Mouse (Mus musculus) bone marrow, adult 2 months (tissue): ENCODE data around the gene Sgta. TPM values are rescaled to one million over a fixed set of nuclear protein-coding genes. Genes with fewer than 3 reads are reported as not detected.
A peak's percentile ranks its signal among the peaks of the same experiment; 100 is the strongest.

Experiments used
- H3K27ac ChIP-seq: fragments of 200-500 bp; 2 replicates; pipeline ENCODE4 v1.5.1; 2012; ENCODE audit warnings: low read depth, mild to moderate bottlenecking, control low read depth, inconsistent platforms, low read length; ENCODE audit not compliant: control insufficient read depth, poor library complexity, insufficient read depth
- H3K4me1 ChIP-seq: fragments of 200-500 bp; 2 replicates; pipeline ENCODE4 v1.6.1; 2011; ENCODE audit warnings: low read length; ENCODE audit not compliant: control insufficient read depth, insufficient read depth
- H3K4me3 ChIP-seq: fragments of 200-500 bp; replicated peaks from 2 replicates; pipeline ENCODE3; 2011; ENCODE audit warnings: mild to moderate bottlenecking, low read depth, low read length, control low read depth; ENCODE audit not compliant: control insufficient read depth
- CTCF ChIP-seq: fragments of 200-500 bp; IDR thresholded peaks from 2 replicates; pipeline ENCODE4 v1.5.1; 2011; ENCODE audit warnings: low read length, control low read depth; ENCODE audit not compliant: control insufficient read depth, insufficient read depth
- POLR2A ChIP-seq: fragments of 200-500 bp; IDR thresholded peaks from 2 replicates; pipeline ENCODE4 v1.6.1; 2011; ENCODE audit warnings: low read depth, mild to moderate bottlenecking, control low read depth, low read length, borderline replicate concordance; ENCODE audit not compliant: control insufficient read depth
- WGBS: fragments of 180-500 bp; shearing (Covaris S2); methylation state at CpG from one replicate; pipeline ENCODE4 v1.1.7; 2018; 5-methylcytosine and 5-hydroxymethylcytosine counted together
- polyA plus RNA-seq: library from polyadenylated mRNA; stranded (reverse); fragments of >200 nt; gene quantifications from 2 replicates; pipeline ENCODE4 v1.2.4, GENCODE M21; 2011; ENCODE audit warnings: low replicate concordance; ENCODE audit not compliant: missing spikeins, insufficient read depth, insufficient read length

Sgta gene
- polyA plus RNA-seq, 1 experiment = 52.3 TPM

DNA sequence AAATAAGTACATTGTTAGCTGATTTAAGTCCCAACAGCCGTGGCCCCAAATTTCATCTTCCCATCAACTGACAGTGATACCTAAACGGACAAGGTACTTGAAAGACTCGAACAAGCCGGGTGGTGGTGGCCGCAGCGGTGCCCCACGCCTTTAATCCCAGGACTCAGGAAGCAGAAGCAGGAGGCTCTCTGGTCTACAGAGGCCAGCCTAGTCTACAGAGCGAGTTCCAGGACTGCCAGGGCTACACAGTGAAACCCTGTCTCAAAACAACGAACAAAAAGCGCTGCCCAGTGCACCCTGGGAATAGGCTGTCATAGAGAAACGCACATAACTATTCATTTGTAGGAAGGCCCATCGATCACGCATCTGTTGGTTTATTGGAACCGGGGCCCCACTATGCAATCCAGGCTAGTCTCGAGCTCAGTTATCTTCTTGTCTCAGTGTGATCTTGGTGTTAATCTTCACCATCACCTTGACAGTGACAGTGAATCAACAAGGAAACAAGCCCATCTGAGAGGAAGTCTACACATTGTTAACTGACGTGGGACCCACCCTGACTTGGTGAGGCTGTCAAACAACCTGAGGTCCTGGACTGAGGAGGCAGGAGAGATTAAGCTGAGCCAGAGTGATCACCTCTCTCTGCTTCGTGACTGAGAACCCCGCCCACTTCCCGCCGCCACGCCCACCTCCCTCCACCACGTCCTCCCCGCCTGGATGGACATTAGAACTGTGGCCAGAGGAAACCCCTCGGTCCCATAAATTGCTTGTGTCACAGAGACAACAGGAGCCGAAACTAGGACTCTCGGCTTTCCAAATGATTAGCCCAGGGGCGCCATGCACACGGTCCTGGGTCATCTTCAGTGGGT lies 59.6 kb downstream of the Sgta start:
- TF ChIP-seq POLR2A (no peak), CTCF (no peak)
- Histone ChIP-seq H3K27ac (no peak overlapping the region), H3K4me3 (no peak overlapping the region), H3K4me1 (no peaks in the 10 kb centered on the region; the same call in 1 of the 2 replicates)
- 31% methylated on average over 28 of the region's 28 CpGs for WGBS

DNA sequence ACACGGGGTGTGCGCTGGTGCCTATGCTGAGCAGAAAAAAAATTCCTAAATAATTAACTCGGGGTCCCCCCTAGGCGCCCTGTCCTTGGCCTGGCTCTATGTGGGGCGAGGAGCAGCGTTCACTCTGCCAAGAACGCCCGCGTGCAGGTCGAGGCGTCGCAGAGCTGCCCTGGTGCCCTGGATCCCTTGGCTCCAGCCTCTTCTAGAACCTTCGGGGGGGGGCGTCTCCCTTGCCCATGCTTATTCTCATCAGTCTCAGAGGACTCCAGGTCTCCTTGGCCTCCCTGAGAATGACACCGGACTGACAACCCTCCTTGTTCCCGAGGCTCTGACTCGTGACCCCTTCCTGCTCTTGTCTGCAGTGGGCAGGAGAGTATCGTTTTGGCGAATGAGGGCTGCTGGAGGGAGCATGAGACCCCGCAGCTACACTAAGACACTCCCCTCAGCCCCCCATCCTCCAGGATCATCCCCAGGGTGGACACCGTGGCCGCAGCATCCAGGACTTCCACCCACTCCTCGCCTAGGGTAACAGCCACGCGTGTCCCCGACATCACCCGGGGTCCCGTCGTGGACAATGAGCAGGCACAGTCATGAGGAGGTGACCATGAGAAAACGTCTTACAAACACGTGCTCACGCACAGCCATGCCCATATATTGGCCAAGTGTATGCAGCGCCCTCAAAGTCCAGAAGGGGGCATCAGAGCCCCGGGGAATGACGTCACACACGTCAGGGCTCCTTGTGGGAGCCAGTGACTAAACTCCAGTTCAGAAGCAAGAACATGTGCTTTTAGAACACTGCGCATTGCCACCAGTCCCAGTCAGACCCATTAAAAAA lies 60.4 kb downstream of the Sgta start:
- TF ChIP-seq CTCF (peak; percentile 91), POLR2A (no peak)
- Histone ChIP-seq H3K27ac (no peak overlapping the region), H3K4me1 (no peaks in the 10 kb centered on the region; the same call in 1 of the 2 replicates), H3K4me3 (no peak overlapping the region)
- 25% methylated on average over 37 of the region's 37 CpGs for WGBS

DNA sequence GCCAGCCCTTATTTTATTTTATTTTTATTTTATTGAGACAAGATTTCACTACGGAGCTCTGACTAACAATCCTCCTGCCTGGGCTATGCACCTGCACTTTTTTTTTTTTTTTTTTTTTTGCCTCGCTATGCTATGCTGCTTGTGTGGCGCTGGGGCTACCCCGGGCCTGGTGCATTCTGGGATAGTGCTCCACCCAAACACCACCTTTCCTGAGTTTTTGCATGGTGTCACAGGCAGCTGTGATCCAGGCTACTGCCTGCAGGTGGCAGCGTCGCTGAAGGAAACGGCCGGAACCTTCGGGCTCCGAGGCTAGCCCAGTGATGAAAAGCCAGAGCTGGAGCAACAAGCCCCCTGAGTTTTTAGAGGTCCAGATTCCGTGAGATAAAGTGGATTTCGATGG lies 61.2 kb downstream of the Sgta start:
- H3K27ac ChIP-seq = no peak overlapping the region
- H3K4me3 ChIP-seq = no peak overlapping the region
- WGBS = 5% methylated on average over 12 of the region's 12 CpGs
- TF ChIP-seq CTCF (peak; percentile 63), POLR2A (no peak)
- H3K4me1 ChIP-seq = no peaks in the 10 kb centered on the region; the same call in 1 of the 2 replicates

DNA sequence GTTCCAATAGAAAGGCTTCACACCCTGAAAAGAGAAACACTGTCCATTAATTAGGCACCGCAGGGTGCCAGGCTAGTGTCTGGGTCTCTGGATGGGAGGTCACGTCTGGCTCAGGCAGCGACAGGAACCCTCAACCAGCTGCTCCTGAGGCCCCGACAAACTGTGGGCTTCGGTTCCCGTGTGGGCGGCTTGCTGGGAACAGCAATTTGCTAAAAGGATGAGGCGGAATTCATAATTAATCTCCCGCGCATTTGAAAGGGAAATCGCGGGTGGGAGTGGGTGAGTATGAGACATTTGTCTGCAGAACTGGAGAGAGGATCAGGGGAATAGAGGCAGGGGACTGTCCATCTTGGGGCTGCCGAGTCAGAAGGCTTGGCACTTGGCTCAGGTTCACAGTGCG lies 62.0 kb downstream of the Sgta start:
- TF ChIP-seq POLR2A (no peak), CTCF (no peak)
- H3K4me1 ChIP-seq = no peaks in the 10 kb centered on the region; the same call in 1 of the 2 replicates
- no peak overlapping the region for H3K4me3 ChIP-seq
- no peak overlapping the region for H3K27ac ChIP-seq
- 45% methylated on average over 14 of the region's 14 CpGs for WGBS

DNA sequence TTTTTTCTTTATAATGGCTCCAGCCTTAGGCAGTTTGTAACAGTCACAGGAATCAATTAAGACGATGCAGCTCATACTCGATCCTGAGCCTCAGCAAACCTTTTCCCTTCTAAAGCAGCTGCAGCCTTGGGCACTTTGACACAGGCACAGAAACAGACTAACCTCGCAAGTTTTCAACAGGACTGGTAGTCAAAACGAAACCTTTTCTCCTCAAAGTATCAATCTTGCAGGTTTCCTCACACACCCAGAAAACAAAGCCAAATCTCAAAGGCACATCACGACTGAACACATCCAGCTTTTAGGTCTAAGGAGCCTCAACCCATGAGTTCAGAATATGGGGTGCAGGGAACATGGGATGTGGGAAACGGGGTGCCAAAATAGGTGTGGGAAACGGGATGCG lies 62.6 kb downstream of the Sgta start:
- TF ChIP-seq POLR2A = no peak
- no peak for TF ChIP-seq CTCF
- Histone ChIP-seq H3K4me3 (no peak overlapping the region), H3K4me1 (no peaks in the 10 kb centered on the region; the same call in 1 of the 2 replicates), H3K27ac (no peak overlapping the region)
- 74% methylated on average over 8 of the region's 8 CpGs for WGBS

DNA sequence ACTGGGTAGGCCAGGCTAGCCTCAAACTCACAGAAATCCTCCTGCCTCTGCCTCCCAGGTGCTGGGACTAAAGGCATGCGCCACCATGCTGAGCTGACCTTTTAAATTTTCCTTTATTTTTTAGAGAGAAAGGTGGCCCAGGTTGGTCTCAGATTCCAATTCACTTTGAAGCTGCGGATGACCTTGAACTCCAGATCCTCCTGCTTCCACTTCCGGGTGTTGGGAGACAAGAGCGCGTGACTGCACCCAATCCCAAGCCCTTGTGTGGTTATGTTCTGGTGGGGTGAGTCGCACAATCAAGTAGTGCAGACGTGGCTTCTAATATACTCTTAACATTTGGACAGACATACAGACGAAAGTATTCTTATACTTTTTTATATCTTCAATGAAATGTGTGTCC lies 63.5 kb downstream of the Sgta start:
- Histone ChIP-seq H3K4me1 (no peaks in the 10 kb centered on the region; the same call in 1 of the 2 replicates), H3K27ac (no peak overlapping the region), H3K4me3 (no peak overlapping the region)
- TF ChIP-seq CTCF (no peak), POLR2A (no peak)
- 86% methylated on average over 8 of the region's 8 CpGs for WGBS

DNA sequence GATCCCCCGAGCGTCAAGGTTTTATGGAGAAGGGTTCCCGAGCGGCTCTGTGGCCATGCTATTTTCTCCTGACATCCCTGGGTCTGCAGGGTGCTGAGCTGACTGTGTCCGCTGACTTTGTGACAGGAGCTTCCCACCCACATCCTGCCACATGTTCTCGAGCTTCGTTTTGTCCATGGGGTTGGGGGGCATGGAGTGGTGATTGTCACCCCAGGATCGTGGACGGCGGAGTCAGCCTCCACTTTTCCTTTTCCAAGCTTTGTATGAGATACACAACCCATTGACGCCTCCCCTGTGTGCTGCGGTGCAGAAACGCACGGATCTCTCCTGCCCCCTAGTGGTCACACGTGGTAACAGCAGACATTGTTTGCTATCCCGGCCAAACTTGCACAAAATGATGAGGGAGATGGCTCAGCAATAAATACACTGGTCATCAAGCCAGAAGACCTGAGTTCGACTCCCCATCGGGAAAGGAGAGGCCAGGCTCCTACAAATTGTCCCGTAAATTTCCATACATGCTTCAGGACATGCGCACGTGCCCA lies 64.8 kb downstream of the Sgta start:
- TF ChIP-seq POLR2A (no peak), CTCF (peak; percentile 99)
- Histone ChIP-seq H3K27ac (no peak overlapping the region), H3K4me1 (no peaks in the 10 kb centered on the region; the same call in 1 of the 2 replicates), H3K4me3 (no peak overlapping the region)
- WGBS = 10% methylated on average over 21 of the region's 21 CpGs

DNA sequence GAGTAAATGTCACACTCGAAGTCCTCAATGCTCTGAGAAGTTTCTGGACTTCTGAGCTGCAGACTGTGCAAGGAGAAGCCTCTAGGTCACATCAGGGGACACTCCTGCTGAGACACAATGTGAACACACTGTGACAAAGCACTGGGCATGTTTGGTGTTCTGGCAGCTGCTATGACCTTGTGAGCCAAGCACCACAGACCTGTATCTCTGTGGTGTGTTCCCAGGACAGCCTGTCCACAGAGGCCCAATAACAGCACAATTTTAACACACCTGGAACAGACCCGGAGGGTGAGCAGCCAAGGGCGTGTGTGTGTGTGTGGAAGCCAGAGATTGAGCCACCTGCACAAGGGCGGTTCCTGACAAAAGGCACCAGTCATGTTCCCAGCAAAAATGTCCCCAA lies 65.4 kb downstream of the Sgta start:
- Histone ChIP-seq H3K4me1 (peaks cover under 1% of the 10 kb centered on the region; the same call in 1 of the 2 replicates), H3K4me3 (no peak overlapping the region), H3K27ac (no peak overlapping the region)
- WGBS = 44% methylated on average over 4 of the region's 4 CpGs
- TF ChIP-seq POLR2A (no peak), CTCF (no peak)

Other genes starting within 250 kb of the Sgta start
- 1.4 TPM in 1 of 2 replicates, not detected in the other for gene Jsrp1, start 246.7 kb downstream of the Sgta start, polyA plus RNA-seq
- gene Oaz1, start 233.5 kb downstream of the Sgta start, polyA plus RNA-seq = 672 and 986 TPM in 2 replicates
- gene Lingo3, start 216.1 kb downstream of the Sgta start, polyA plus RNA-seq = not detected in 2 replicates
- 114 and 136 TPM in 2 replicates for gene Lsm7, start 205.0 kb downstream of the Sgta start, polyA plus RNA-seq
- 68.6 and 109 TPM in 2 replicates for gene Sppl2b, start 204.9 kb downstream of the Sgta start, polyA plus RNA-seq
- gene Tmprss9, start 188.3 kb downstream of the Sgta start, polyA plus RNA-seq = not detected in 2 replicates
- gene Timm13, start 159.2 kb downstream of the Sgta start, polyA plus RNA-seq = 78.1 and 118 TPM in 2 replicates
- 10.7 and 29.8 TPM in 2 replicates for gene Lmnb2, start 141.9 kb downstream of the Sgta start, polyA plus RNA-seq
- gene Gadd45b, start 130.1 kb downstream of the Sgta start, polyA plus RNA-seq = 6.3 and 17.9 TPM in 2 replicates
- gene Gng7, start 45.2 kb downstream of the Sgta start, polyA plus RNA-seq = not detected in 2 replicates
- gene Diras1, start 34.5 kb downstream of the Sgta start, polyA plus RNA-seq = not detected in 2 replicates
- 3.7 and 3.9 TPM in 2 replicates for gene Slc39a3, start 22.8 kb downstream of the Sgta start, polyA plus RNA-seq
- gene Thop1, start 9.9 kb upstream of the Sgta start, polyA plus RNA-seq = 10.3 and 16.7 TPM in 2 replicates
- gene Creb3l3, start 38.7 kb upstream of the Sgta start, polyA plus RNA-seq = 0.87 TPM in 1 of 2 replicates, not detected in the other
- 57.6 and 108 TPM in 2 replicates for gene Map2k2, start 45.7 kb upstream of the Sgta start, polyA plus RNA-seq
- gene Zbtb7a, start 75.0 kb upstream of the Sgta start, polyA plus RNA-seq = 28.2 and 31.0 TPM in 2 replicates
- gene Pias4, start 107.7 kb upstream of the Sgta start, polyA plus RNA-seq = 11.1 and 29.0 TPM in 2 replicates
- 347 and 468 TPM in 2 replicates for gene Eef2, start 116.5 kb upstream of the Sgta start, polyA plus RNA-seq
- 7.2 and 23.2 TPM in 2 replicates for gene Dapk3, start 122.8 kb upstream of the Sgta start, polyA plus RNA-seq
- gene 4930442H23Rik, start 123.7 kb upstream of the Sgta start, polyA plus RNA-seq = not detected in 2 replicates
- gene Nmrk2, start 141.9 kb upstream of the Sgta start, polyA plus RNA-seq = not detected in 2 replicates
- gene Atcay, start 170.7 kb upstream of the Sgta start, polyA plus RNA-seq = not detected in 2 replicates
- gene Zfr2, start 173.0 kb upstream of the Sgta start, polyA plus RNA-seq = 0.32 and 2.5 TPM in 2 replicates
- gene Matk, start 192.8 kb upstream of the Sgta start, polyA plus RNA-seq = 11.9 and 18.9 TPM in 2 replicates
- 34.4 and 75.4 TPM in 2 replicates for gene Mrpl54, start 206.8 kb upstream of the Sgta start, polyA plus RNA-seq
- 14.6 and 32.8 TPM in 2 replicates for gene Apba3, start 206.8 kb upstream of the Sgta start, polyA plus RNA-seq
- gene Tjp3, start 231.4 kb upstream of the Sgta start, polyA plus RNA-seq = 3.0 and 3.4 TPM in 2 replicates
- gene Pip5k1c, start 232.8 kb upstream of the Sgta start, polyA plus RNA-seq = 31.2 and 62.2 TPM in 2 replicates